Mouse (Mus musculus): ENCODE measurements around the gene Gmpr. TPM values are rescaled to one million over a fixed set of nuclear protein-coding genes. Genes with fewer than 3 reads are reported as not detected.

Gene Gmpr
- total RNA-seq, 2 experiments from 2014 or later: 166 to 175 TPM

DNA sequence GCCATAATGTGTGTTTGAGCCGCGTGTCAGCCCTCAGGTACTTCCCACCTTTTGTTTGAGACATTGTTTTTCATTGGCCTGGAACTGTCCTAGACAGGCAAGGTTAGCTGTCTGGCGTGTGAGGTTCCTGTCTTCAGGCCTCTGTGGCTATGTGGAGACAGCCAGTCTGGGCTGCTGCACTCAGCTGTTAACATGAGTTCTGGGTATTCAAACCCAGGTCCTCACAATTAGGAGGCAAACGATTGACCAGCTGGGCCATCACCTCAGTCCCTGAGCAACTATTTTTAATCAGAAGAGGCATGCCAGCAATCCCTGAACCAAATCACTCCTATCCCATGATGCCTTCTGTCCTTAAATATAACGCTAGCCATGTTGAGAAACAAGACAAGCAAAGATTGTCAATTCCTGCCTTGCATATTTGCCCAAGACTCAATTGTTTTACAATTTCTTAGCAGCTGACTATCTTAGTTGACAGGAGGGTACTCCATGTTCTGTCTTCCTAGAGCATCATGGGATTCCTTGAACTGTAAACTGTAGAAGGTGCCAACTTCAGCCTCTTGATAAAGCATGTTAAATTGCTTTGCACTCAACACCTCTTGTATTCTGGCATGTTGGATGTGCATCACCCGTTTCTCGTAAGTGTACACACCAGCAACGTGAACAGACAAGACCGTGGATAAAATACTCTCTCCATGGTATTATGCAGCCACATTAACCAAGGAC lies 28.6 kb downstream of the Gmpr start:
- intact Hi-C loops (cut with DNase I): no loop called here
- DNase-seq: no peak

DNA sequence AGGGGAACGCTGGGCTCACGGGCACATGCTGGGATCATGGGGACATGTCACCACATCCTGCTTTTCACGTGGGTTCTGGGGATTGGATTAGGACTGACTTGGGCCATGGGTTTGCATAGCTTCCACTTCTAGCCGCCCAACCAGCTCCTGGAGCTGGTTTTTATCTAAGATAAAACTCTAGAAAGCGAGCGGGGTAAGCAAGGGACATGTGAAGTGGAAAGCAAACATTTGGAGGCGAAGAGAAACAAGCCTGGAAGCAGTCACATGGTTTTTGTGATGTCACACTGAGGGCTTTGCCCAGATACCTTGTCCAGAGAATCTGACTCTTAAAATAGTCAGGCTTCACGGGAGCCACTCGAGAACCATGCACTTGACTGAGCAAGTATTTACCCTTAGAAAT lies 29.9 kb downstream of the Gmpr start:
- intact Hi-C loops (cut with DNase I): no loop called here
- peak; percentile 26 to 64 for DNase-seq

DNA sequence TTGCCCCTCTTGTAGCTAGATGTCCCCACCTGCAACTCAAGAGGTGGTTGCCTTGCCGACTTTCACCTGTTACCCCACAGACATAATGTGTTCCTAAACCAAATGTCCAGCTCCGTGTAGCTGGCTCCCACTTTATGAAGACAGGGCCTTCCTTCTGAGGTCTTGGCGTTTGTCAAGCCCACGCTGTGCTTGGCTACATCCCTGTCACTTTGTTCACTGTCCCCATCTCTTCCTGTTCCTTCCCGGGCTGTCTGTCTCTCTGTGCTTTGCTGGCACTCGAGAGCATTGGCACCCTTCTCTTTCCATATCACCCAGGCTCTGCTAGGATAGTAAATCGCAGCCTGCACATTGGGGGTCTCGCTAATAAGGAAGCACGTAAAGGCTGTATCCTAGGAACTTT lies 30.8 kb downstream of the Gmpr start:
- intact Hi-C loops (cut with DNase I): no loop called here
- DNase-seq: no peak

DNA sequence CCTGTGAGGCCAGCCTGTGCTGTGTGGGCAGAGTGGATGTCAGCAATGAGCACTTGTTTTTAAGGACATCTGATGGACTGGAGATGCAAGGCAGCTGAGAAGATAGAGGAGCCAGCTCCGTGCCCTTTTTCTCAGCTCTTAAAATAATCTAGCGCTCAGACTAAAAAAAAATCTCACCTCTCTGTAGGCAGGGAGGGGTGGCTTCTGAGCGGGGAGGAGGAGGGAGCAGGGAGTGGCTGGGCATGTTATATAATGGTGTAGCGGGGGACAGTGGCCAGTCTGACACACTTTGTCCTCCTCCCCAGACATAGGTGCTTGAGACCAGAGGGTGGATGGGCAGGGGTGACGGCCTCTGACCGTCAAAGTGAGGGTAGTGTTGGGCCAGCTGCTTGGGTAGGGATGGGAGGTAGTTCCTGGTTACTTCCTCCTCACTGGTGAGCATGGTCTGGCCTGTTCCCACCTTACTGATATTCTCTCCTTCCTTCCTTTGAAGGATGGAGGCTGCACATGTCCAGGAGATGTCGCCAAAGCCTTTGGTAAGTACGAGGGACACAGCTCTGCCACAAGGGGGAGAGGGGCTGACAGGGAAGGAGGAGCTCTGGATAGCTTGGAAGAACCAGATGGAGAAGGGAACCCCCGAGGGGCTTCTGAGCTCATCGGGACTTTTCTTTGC lies 31.4 kb downstream of the Gmpr start:
- intact Hi-C loops (cut with DNase I): loop anchor here (1.0 kb wide), 1 partner anchor 33 kb away; no protein-coding TSS in a partner anchor
- DNase-seq: peak; percentile 62 to 76

DNA sequence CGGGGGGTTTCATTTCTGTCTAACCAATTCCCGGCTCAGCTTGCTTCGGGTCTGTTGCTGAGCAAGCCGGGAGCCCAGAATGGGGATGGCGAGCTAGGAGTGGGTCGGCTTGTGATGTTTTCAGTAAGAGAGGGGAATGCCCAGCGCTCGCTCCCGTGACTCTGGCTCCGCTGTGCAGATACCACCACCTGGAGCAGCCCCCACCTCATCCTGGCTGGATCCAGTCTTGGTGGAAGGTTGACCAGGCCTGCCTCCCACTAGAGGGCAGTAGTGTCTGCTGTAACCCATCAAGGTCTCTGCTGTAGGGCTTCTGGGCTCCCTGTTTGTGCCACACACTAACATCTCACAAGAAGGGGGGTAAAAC lies 31.9 kb downstream of the Gmpr start:
- intact Hi-C loops (cut with DNase I): loop anchor here (1.0 kb wide), 1 partner anchor 32 kb away; no protein-coding TSS in a partner anchor
- peak; percentile 78 to 88 for DNase-seq

DNA sequence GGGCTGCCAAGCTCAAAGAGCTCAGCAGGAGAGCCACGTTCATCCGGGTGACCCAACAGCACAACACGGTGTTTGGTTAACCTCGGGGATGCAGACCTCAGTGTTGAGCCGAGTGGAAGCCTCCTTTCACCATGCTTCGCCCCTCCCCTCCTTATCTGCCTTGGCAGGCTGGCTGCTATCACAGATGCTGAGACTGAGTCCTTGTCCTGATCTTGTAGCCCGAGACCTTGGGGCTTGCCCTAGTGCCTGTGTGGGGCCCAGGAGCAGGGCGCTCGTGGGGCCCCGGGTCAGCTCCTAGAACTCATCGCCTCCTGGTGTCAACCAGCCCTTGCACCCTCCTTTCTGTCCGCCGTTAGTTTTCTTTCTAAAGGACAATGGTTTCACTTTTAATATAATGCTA lies 38.7 kb downstream of the Gmpr start:
- intact Hi-C loops (cut with DNase I): no loop called here
- no peak for DNase-seq

DNA sequence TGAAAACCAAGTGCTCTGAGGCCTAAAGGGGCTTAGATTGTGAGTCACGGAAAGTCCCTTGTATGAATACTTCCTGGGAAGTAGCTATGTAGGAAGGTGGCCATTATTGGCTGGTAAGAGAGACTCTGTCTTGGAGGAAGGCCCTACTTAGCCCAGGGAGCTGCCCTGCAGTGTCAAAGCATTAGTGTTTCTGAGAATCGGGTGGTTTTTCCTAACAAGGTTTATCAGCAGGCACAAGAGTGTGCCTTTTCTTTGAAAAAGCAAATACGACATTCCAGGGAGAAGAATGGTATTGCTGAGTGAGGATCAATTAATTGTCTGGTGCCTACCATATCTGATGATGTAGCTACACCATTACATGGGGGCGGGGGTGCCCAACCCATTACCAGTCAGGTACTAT lies 39.7 kb downstream of the Gmpr start:
- intact Hi-C loops (cut with DNase I): no loop called here
- no peak for DNase-seq

DNA sequence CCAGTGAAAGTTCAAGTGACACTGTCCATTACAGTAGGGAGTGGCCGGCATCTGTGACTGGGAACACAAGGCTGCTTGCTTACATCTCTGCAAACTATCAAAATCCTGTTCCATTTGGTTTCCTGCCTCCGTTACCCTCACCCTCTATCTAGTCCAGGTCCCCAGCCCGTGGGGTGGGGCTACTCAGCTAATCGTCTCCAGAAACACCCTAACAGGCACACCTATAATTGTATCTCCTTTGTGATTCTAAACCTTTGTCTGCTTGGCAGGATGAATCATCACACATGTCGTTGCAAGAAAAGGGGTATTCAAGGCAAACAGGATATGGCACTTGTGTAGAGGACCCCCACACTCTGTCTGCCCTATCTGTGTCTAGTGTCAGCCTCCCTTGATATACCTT lies 40.3 kb downstream of the Gmpr start:
- no peak for DNase-seq
- intact Hi-C loops (cut with DNase I): no loop called here

DNA sequence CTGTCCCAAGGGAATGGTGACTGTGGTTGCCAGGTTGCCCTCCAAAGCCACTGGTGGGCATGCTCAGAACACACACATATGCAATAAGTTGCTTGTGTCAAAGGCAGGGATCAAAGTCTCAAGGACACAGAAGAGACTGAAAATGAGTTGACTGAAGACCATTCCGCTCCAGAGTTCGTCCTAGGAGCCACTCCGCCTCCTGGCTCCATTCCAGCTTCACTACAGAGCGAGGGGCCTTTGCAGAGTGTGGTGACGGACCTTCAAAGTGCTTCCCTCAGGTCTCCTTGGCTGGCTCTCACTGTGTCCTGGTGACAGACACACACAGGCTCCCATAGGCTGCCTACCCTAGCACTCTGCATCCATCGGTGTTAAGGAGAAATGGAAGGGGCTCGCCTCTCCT lies 46.4 kb downstream of the Gmpr start:
- intact Hi-C loops (cut with DNase I): no loop called here
- DNase-seq: no peak

DNA sequence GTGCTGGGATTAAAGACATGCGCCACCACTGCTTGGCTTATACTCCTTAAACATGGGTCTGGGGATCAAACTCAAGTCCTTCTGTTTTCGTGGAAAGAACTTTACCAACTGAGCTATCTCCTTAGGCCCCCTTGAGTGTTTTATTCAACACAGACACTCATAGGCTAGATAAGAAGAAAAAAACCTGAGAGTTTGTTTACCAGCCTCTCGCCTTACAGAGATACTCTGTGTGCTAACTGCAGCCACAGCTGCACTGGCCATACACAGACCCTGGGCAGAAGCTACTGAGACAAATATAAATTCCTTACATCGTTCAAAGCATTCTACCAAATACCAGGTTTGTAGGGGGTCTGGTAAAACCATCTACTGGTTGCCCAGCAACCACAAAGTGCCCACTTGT lies 51.1 kb downstream of the Gmpr start:
- no peak for DNase-seq
- intact Hi-C loops (cut with DNase I): no loop called here

DNA sequence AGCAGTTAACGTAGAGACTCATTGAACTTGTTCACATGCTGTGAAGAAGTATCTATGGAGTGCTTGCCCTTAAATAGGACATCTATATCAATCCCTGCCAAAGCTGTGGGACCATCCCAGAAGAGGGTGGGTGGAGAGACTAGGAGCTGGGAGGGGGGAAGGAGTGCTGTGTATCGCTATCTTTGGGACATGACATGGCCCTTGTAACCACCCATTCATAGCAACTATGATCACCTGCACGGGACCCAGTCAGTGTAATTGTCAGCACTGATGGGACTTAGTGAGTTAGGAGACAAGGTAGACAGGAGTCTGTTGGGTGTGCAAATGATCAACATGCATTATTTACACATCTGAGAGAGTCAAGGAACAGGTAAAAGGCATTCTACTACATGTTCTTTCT lies 52.0 kb downstream of the Gmpr start:
- DNase-seq: no peak
- intact Hi-C loops (cut with DNase I): no loop called here

DNA sequence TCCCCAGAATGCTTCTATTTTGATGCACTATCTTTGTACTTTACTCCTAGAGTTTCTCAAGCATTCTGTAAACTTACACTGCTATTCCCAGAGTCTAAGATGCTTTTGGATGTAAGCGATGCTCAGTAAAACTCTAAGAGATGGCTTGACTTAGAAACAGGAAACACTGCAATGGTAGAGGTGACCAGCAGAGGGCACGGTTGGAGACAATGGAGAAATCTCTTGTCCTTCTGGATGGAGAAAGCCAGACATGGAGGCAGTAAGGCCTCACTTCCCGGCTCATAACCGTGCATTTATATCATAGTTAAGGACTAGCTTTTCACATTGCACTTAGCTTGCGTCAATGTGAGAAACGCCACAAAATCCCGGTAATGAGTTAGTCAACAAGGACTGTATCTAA lies 53.3 kb downstream of the Gmpr start:
- intact Hi-C loops (cut with DNase I): no loop called here
- peak in 1 of 2 experiments; percentile 34 for DNase-seq

DNA sequence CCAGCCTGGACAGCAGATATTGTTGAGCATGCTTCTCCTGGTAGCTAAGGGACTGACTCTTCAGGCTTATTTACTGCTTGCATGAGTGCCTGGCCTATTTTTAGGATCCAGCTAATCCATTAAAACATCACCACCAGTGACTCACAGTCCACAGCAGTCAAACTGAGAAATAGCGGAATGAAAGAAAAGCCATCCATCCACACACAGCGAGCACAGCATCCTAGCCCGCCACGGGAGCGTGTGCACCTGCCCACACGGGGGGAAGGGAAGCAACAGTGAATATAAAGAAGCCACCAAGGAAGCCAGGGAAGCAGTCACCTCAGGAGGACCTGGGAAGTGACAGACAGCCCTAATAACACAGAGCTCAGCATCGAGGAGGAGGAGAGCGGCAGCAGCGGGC lies 54.8 kb downstream of the Gmpr start:
- DNase-seq: no peak
- intact Hi-C loops (cut with DNase I): no loop called here

DNA sequence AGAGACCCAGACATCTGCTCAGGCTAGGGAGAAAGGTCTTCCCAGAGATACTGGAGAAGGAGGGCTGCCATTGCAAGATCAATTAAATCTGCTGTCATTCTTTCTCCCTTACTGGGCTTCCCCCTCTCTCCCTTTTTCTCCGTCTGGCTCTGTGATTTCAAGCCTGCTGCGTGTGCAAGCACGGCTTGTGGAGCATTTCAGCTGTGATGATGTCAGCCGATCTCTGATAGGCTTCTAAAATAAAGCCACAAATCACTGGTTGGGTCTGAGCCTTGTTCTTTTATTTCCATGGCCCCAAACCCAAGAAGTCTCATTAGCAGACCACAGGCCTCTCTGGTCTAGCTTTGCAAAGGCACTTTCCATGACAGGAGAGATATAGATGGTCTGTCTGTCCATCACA lies 57.7 kb downstream of the Gmpr start:
- no peak for DNase-seq
- intact Hi-C loops (cut with DNase I): no loop called here

DNA sequence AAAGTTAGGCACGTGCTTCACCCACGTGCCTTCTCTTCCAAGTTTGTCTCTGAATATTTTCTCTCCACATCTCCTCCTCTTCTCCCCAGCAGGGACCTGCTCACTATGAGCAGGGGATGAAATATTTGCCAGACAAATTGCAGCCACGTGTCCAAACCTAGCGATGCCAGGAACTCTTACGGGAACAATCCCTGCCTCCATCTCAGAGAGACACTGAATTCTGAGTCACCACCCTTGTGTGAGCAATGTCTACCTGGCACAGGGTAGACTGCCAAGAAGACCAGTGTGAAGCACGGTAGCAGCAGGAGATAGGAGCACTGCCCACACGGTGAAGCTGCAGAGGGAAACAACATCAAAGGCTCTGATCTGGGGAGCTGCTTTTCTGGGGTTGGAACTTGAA lies 62.7 kb downstream of the Gmpr start:
- DNase-seq: no peak

DNA sequence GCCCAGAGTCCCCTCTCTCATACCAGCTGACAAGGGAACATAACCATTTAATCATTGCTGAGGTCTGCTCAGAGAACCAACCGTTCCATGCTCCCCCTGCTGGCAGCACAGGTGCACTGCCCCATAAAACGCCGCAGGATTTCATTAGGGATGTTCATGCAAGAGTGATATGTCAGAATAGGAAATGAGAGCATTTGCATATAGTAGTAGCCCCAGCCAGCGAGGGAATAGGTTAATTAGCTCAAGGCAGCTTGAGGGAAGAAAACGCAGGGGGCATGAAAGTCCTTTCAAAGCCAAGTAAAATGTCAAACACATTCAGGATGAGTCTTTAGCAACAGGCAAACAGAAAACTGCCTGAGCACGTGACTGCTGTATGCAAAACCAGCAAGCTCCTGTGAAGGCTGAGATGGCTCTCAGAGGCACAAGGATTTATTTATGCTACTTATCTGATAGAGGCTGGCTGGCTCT lies 64.6 kb downstream of the Gmpr start:
- peak; percentile 82 to 88 for DNase-seq
- intact Hi-C loops (cut with DNase I): loop anchor here (1.0 to 10.0 kb wide), 5 partner anchors 33 to 593 kb away; no protein-coding TSS in a partner anchor

More for the DNA sequence above, 62.7 kb downstream of the Gmpr start:
- intact Hi-C loops (cut with DNase I): loop anchor here (5.0 to 10.0 kb wide), 3 partner anchors 122 to 595 kb away; no protein-coding TSS in a partner anchor

DNA sequence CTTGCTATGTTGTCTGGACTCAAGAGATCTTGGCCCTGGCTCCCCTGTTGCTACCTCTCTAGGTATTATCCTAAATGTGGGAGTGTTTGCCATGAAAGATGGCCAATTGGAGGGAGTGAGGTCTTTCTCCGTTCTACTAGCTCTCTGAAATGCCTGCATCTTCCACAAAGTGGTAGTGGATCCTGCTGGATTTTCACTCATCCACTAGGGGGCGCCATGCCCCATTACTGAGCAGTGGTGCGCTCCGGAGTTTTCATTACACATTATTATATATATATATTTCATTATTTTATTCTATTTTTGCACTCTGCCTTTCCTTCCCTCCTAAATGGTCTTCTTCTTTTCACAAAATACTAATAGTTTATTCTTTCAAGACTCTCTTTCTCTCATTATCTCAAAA lies 65.5 kb downstream of the Gmpr start:
- intact Hi-C loops (cut with DNase I): loop anchor here (2.0 to 10.0 kb wide), 4 partner anchors 120 to 592 kb away; no protein-coding TSS in a partner anchor
- DNase-seq: peak; percentile 76 to 83

DNA sequence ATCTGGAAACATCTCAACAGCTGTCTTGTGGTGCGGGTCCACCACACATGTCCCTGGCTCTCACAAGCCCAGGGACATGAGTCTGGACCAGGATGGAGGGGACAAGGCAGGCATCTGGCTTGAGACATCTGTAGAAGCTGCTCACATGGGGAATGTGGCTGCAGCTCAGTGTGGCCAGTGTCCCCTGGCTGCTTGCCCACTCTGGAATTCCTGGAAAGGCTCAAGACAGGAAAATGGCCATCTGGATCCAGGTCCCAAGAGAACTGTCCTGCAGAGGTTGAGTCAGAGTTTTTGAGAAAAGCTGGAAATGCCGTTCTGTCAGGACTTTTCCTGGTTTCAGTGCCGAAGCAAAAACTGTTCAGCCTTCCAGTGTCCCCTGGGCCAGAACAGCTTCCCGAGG lies 68.9 kb downstream of the Gmpr start:
- intact Hi-C loops (cut with DNase I): loop anchor here (2.0 to 10.0 kb wide), 2 partner anchors 59 to 589 kb away; no protein-coding TSS in a partner anchor
- DNase-seq: peak; percentile 89 to 92

DNA sequence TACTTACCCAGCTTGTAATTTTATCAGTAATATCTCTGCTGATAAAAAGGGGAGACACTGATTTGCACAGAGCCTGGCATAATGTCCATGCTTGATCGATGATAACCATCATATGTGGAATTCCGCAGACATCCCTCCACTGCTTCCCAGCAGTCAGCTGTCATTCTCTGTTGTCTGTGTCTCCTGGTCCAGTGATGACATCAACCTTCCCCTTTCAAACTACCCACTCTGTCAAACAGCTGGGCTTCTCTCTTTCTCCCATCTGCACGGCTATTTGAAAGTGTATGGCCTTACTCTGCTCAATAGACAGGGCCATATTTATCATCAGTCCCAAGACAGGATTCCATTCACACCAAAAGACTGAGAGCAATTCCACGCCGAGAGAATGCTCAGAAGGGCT lies 70.1 kb downstream of the Gmpr start:
- intact Hi-C loops (cut with DNase I): loop anchor here (2.0 to 10.0 kb wide), 2 partner anchors 57 to 587 kb away; no protein-coding TSS in a partner anchor

DNA sequence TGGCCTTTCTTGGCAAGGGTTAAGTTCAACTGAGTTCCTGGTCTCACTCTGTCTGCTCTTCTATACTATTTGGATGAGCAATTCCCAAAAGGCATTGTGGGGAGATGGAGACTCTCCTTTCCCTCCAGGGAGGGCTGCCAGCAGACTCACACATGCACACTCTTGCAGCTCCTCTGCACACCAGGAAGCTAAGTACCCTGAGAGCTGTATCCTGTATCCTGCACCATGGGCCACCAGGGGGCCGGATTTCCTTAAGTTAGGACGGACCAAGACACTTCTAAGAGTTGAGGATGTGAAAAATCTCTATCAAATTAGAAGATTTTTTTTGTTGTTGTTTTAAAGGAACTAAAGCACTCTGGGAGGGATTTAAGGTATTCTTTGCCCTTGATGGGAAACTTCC lies 70.5 kb downstream of the Gmpr start:
- intact Hi-C loops (cut with DNase I): loop anchor here (2.0 to 10.0 kb wide), 2 partner anchors 57 to 587 kb away; no protein-coding TSS in a partner anchor
- DNase-seq: peak; percentile 47 to 59

More for the DNA sequence above, 70.1 kb downstream of the Gmpr start:
- DNase-seq: no peak

DNA sequence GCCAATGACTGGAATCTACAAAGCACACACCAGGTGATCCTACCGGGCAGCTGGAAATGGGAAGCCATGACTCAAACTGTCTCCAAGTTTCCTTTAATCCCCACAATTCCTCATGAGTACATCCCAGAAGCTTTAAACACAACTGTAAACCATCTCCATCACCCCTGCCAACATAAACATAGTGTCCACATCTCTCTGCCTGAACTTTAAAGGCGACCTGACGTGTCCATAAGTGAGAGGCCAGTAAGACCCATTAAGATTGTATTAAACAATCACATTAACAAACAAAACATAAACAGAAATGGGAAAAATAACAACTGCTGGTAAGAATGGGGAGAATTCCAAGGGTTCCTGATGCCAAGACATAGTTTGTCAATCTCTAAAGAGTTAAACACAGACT lies 72.5 kb downstream of the Gmpr start:
- DNase-seq: no peak
- intact Hi-C loops (cut with DNase I): loop anchor here (10.0 kb wide), 1 partner anchor 585 kb away; no protein-coding TSS in a partner anchor

Measured in heart, postnatal 14 days (tissue).